Mouse (Mus musculus): ENCODE results near the gene Clns1a. TPM values are rescaled to one million over a fixed set of nuclear protein-coding genes. Genes with fewer than 3 reads are reported as not detected.

Clns1a gene
- 10 to 100 TPM; 33.3 to 39.2 TPM for total RNA-seq (2021)
- long read RNA-seq, experiment 1, transcript Clns1a-201 (7 exons, 1,504 nt) = major isoform, 43 of 47 reads
- long read RNA-seq, experiment 1, partial matches to known transcripts = 0 of 47 reads
- long read RNA-seq, experiment 1, other reads (novel, unspliced or antisense) = 1 of 47 reads
- long read RNA-seq, experiment 2, transcript Clns1a-201 (7 exons, 1,504 nt) = major isoform, 55 of 62 reads
- long read RNA-seq, experiment 2, transcript Clns1a-203 (1 exons, 3,002 nt) = minor isoform, 6 of 62 reads
- long read RNA-seq, experiment 2, partial matches to known transcripts = 0 of 62 reads
- long read RNA-seq, experiment 2, other reads (novel, unspliced or antisense) = 1 of 62 reads

- intact Hi-C loops (cut with DNase I; ENCODE audit: low total_unique reads) = no loop called here
- DNase-seq = peak; percentile 89
Observed at GRCm38 (mm10) chr7:97696506-97697254, at the start of gene Clns1a. Gene Clns1a (plus strand): TSS chr7:97696634.

GRCm38 (mm10) chr7:97647656-97648055, 48.8 kb upstream of the Clns1a start:
- intact Hi-C loops (cut with DNase I; ENCODE audit: low total_unique reads) = no loop called here
- DNase-seq = no peak

- intact Hi-C loops (cut with DNase I; ENCODE audit: low total_unique reads) = loop anchor here (10.0 kb wide), 1 partner anchor 66 kb away; no protein-coding TSS in a partner anchor
- DNase-seq = no peak
Observed at GRCm38 (mm10) chr7:97650729-97651128, 45.7 kb upstream of the Clns1a start.

GRCm38 (mm10) chr7:97656144-97656543, 40.3 kb upstream of the Clns1a start:
- intact Hi-C loops (cut with DNase I; ENCODE audit: low total_unique reads) = loop anchor here (10.0 kb wide), 1 partner anchor 71 kb away; no protein-coding TSS in a partner anchor

GRCm38 (mm10) chr7:97661634-97662033, 34.8 kb upstream of the Clns1a start:
- intact Hi-C loops (cut with DNase I; ENCODE audit: low total_unique reads) = loop anchor here (10.0 kb wide), 1 partner anchor 227 kb away; no protein-coding TSS in a partner anchor

More at GRCm38 (mm10) chr7:97656144-97656543, 40.3 kb upstream of the Clns1a start:
- DNase-seq = no peak

GRCm38 (mm10) chr7:97679239-97679638, 17.2 kb upstream of the Clns1a start:
- no peak for DNase-seq
- intact Hi-C loops (cut with DNase I; ENCODE audit: low total_unique reads) = no loop called here

More at GRCm38 (mm10) chr7:97661634-97662033, 34.8 kb upstream of the Clns1a start:
- no peak for DNase-seq

- no peak for DNase-seq
- intact Hi-C loops (cut with DNase I; ENCODE audit: low total_unique reads) = loop anchor here (10.0 kb wide), 1 partner anchor 113 kb away; the partner anchor contains the start of genes Aamdc and Rsf1
Observed at GRCm38 (mm10) chr7:97687831-97688230, 8.6 kb upstream of the Clns1a start.

- DNase-seq = no peak
- intact Hi-C loops (cut with DNase I; ENCODE audit: low total_unique reads) = no loop called here
Observed at GRCm38 (mm10) chr7:97695441-97695840, 993 bp upstream of the Clns1a start.

- intact Hi-C loops (cut with DNase I; ENCODE audit: low total_unique reads) = no loop called here
- peak; percentile 6 for DNase-seq
Observed at GRCm38 (mm10) chr7:97696133-97696505, 315 bp upstream of the Clns1a start.

- intact Hi-C loops (cut with DNase I; ENCODE audit: low total_unique reads) = no loop called here
- no peak for DNase-seq
Observed at GRCm38 (mm10) chr7:97700173-97700572, 3.7 kb downstream of the Clns1a start.

- no peak for DNase-seq
- intact Hi-C loops (cut with DNase I; ENCODE audit: low total_unique reads) = no loop called here
Observed at GRCm38 (mm10) chr7:97701106-97701505, 4.7 kb downstream of the Clns1a start.

GRCm38 (mm10) chr7:97707123-97707522, 10.7 kb downstream of the Clns1a start:
- intact Hi-C loops (cut with DNase I; ENCODE audit: low total_unique reads) = no loop called here
- DNase-seq = peak; percentile 9

- DNase-seq = no peak
- intact Hi-C loops (cut with DNase I; ENCODE audit: low total_unique reads) = no loop called here
Observed at GRCm38 (mm10) chr7:97707809-97708208, 11.4 kb downstream of the Clns1a start.

- no peak for DNase-seq
- intact Hi-C loops (cut with DNase I; ENCODE audit: low total_unique reads) = no loop called here
Observed at GRCm38 (mm10) chr7:97709204-97709603, 12.8 kb downstream of the Clns1a start.

GRCm38 (mm10) chr7:97714651-97715050, 18.2 kb downstream of the Clns1a start:
- DNase-seq = no peak
- intact Hi-C loops (cut with DNase I; ENCODE audit: low total_unique reads) = no loop called here

GRCm38 (mm10) chr7:97717326-97717725, 20.9 kb downstream of the Clns1a start:
- intact Hi-C loops (cut with DNase I; ENCODE audit: low total_unique reads) = no loop called here
- no peak for DNase-seq

- DNase-seq = no peak
- intact Hi-C loops (cut with DNase I; ENCODE audit: low total_unique reads) = no loop called here
Observed at GRCm38 (mm10) chr7:97719078-97719477, 22.6 kb downstream of the Clns1a start.

- DNase-seq = no peak
Observed at GRCm38 (mm10) chr7:97720109-97720508, 23.7 kb downstream of the Clns1a start.

GRCm38 (mm10) chr7:97722278-97722918, 26.0 kb downstream of the Clns1a start:
- DNase-seq = no peak
- intact Hi-C loops (cut with DNase I; ENCODE audit: low total_unique reads) = no loop called here

More at GRCm38 (mm10) chr7:97720109-97720508, 23.7 kb downstream of the Clns1a start:
- intact Hi-C loops (cut with DNase I; ENCODE audit: low total_unique reads) = no loop called here

Measured in gastrocnemius, postnatal 14 days (tissue).